Mouse (Mus musculus): ENCODE data around the gene Agap2. TPM values are rescaled to one million over a fixed set of nuclear protein-coding genes. Genes with fewer than 3 reads are reported as not detected.

Agap2 gene
- polyA plus RNA-seq, 1 experiment from 2014 or later, result 0.07 TPM

DNA sequence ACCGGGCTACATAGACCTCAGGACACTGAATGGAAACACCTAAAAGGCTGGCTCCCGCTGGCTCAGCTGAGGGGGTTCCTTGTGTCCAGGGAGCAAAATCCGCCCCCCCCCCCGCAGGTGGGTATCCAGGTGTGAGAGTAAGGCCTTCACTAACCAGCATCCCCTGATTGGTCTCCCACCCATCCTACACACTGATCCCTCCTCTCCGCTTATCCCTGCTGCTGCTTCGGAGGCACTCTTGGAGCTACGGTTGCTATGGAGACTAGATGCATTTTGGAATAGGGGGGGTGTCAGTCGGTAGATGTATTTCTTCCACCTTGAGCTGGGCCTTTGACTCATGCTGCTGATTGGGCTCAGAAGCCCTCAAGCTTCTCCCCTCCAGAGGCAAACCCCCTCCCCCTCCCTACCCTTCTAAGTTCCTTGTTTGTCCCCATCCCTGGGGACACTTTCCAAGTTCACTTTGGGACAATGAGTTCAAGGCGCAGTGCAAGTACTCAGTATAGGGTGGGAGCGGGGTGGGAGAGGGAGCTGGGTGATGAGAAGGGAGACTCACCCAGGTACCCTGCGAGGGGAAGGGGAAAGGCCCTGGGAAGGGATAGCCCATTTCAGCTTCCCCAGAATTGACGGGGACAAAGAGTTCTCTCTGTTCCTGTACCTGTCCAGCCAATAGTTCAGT, 3.1 kb downstream of the Agap2 start:
- 5% methylated on average over 11 of the region's 12 CpGs for WGBS
- ATAC-seq (ENCODE audit: low FRiP score, low TSS enrichment), result peak; percentile 7; the same call in 1 of the 2 replicates
- H3K9ac ChIP-seq (ENCODE audit: low read depth, low read length), result no peak overlapping the region

DNA sequence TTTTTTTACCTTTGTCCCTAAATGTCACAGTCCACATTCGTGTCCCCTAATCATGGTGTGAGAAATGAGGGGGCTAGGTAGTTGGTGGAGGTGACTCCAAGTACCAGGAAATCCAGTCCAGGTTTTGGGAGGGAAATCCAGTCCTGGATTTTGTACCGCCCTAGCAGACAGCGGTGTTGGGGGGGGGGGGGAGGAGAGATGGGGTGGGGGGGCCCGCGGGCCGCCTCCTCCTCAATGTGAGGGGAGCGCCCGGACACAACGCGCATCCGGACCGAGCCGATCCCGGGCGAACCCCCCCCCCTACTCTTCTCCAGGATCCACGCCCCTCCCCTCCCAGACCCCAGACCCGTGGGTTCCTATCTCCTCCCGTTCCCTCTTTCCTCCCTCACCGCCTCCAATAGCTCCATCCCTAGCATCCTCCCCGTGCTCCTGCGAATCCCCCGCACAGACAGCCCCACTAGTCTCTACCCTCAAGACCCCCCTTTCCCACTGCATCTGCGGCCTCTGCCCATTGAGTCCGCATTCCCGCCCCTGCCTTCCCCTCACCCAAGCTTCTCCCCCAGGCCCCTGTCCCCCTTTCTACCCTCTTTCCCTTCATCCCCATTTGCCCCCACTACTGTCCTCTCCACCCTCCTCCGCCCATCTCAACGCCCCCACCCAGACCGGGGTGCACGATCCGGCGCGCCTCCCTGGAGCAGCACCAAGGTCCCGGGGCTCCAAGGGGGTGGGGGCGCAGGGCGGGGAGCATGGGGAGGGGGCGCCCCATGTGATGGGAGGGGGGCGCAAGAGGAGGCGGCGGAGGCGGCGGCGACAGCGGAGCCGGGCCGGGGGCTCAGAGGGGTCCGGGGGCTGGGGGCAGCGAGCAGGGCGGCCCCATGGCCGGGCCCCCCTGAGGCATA, 3.8 kb downstream of the Agap2 start:
- Histone ChIP-seq H3K4me2 (replicated peaks; ENCODE audit: low read depth, low read length) (peak overlapping the region; percentile 96), H3K4me1 (ENCODE audit: control insufficient read depth, insufficient read depth, low read length) (peaks cover 28% of the 10 kb centered on the region), H3K9ac (ENCODE audit: low read depth, low read length) (peak overlapping the region; percentile 53), H3K27ac (ENCODE audit: low read depth, low read length) (no peak overlapping the region), H3K27me3 (ENCODE audit: control insufficient read depth, insufficient read depth, low read length) (peaks cover 76% of the 10 kb centered on the region), H3K9me3 (ENCODE audit: control insufficient read depth, low read length) (no peaks in the 10 kb centered on the region), H3K36me3 (ENCODE audit: control insufficient read depth, insufficient read depth, low read length) (no peaks in the 10 kb centered on the region), H3K4me3 (ENCODE audit: low read length) (peak overlapping the region; percentile 51)
- 1% methylated on average over 35 of the region's 49 CpGs for WGBS
- ATAC-seq (ENCODE audit: low FRiP score, low TSS enrichment), result peak; percentile 38

More for the DNA sequence above, 3.1 kb downstream of the Agap2 start:
- H3K9me3 ChIP-seq (ENCODE audit: control insufficient read depth, low read length), result no peaks in the 10 kb centered on the region
- H3K27ac ChIP-seq (ENCODE audit: low read depth, low read length), result no peak overlapping the region
- peak overlapping the region; percentile 51 for H3K4me3 ChIP-seq (ENCODE audit: low read length)
- H3K36me3 ChIP-seq (ENCODE audit: control insufficient read depth, insufficient read depth, low read length), result no peaks in the 10 kb centered on the region
- peaks cover 72% of the 10 kb centered on the region for H3K27me3 ChIP-seq (ENCODE audit: control insufficient read depth, insufficient read depth, low read length)
- H3K4me2 ChIP-seq (replicated peaks; ENCODE audit: low read depth, low read length), result peak overlapping the region; percentile 96
- peaks cover 28% of the 10 kb centered on the region for H3K4me1 ChIP-seq (ENCODE audit: control insufficient read depth, insufficient read depth, low read length)

DNA sequence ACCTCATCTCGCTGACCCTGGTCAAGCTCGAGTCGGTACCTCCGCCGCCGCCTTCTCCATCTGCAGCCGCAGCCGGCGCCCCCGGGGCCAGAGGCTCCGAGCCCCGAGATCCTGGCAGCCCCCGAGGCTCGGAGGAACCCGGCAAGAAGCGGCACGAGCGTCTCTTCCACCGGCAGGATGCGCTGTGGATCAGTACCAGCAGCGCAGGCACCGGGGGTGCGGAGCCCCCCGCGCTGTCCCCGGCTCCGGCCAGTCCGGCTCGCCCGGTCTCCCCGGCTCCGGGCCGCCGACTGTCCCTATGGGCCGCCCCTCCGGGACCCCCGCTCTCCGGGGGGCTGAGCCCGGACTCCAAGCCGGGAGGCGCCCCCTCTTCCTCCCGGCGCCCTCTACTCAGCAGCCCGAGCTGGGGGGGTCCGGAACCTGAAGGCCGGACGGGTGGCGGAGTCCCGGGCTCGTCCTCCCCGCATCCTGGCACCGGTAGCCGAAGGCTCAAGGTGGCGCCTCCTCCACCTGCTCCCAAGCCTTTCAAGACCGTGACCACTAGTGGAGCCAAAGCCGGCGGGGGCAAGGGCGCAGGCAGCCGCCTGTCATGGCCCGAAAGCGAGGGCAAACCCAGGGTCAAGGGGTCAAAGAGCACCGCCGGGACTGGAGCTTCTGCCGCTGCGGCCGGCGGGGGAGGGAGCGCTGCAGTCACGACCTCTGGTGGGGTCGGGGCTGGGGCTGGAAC, 4.7 kb downstream of the Agap2 start:
- H3K9me3 ChIP-seq (ENCODE audit: control insufficient read depth, low read length), result no peaks in the 10 kb centered on the region
- H3K27me3 ChIP-seq (ENCODE audit: control insufficient read depth, insufficient read depth, low read length), result peaks cover 76% of the 10 kb centered on the region
- H3K4me3 ChIP-seq (ENCODE audit: low read length), result peak overlapping the region; percentile 51
- no peaks in the 10 kb centered on the region for H3K36me3 ChIP-seq (ENCODE audit: control insufficient read depth, insufficient read depth, low read length)
- peaks cover 28% of the 10 kb centered on the region for H3K4me1 ChIP-seq (ENCODE audit: control insufficient read depth, insufficient read depth, low read length)
- H3K4me2 ChIP-seq (replicated peaks; ENCODE audit: low read depth, low read length), result peak overlapping the region; percentile 96
- peak overlapping the region; percentile 53 for H3K9ac ChIP-seq (ENCODE audit: low read depth, low read length)
- no peak overlapping the region for H3K27ac ChIP-seq (ENCODE audit: low read depth, low read length)
- 2% methylated on average over 58 of the region's 70 CpGs for WGBS
- ATAC-seq (ENCODE audit: low FRiP score, low TSS enrichment), result 0 out of 2 replicates have a peak, but pooled peaks have one; percentile 10

DNA sequence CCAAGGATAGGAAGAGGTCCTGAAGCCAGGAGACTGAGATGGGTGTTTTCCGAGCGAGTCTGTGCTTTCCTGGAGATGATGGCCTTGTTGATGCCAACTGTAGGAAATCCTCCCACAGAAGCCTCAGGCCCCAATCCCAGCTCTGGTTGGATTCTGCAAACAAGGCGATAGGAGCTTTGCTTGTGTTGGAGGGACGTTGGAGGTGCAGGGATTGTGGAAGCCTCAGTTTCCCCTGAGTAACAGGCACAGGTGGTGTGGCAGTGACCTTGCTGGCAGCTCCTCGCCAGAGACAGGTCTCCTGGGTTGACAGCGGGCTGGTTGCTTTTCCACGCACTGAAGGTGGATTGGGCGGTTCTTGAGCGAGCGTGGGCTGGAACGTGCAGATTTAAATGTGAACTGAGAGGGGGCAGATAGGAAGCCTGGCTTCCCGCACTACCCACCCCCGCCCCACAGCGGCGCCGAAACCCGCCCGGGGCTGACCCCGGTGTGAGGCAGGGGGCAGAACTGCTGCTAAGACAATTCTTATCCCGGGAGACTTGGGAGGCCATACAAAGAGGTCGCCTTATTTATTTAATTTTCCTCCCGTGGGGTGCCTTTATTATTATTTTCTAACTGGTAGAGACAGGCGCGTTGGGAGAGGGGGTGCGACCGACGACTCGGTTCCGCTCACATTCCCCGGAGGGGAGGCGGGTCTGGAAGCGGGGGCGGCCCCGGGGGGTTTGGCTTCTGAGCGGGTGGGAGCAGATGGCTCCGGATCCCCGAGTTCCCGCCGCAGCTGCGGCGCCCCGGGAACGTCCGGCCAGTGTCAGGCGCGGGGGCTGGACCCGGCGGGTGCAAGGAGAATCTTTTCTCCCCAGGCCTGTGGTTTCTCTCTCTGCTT, 6.1 kb downstream of the Agap2 start:
- Histone ChIP-seq H3K27me3 (ENCODE audit: control insufficient read depth, insufficient read depth, low read length) (peaks cover 72% of the 10 kb centered on the region), H3K4me3 (ENCODE audit: low read length) (peak overlapping the region; percentile 29), H3K36me3 (ENCODE audit: control insufficient read depth, insufficient read depth, low read length) (no peaks in the 10 kb centered on the region), H3K9ac (ENCODE audit: low read depth, low read length) (0 out of 2 replicates have a peak overlapping the region, but pooled peaks have one; percentile 13), H3K4me2 (replicated peaks; ENCODE audit: low read depth, low read length) (peak overlapping the region; percentile 48), H3K27ac (ENCODE audit: low read depth, low read length) (no peak overlapping the region), H3K4me1 (ENCODE audit: control insufficient read depth, insufficient read depth, low read length) (peaks cover 28% of the 10 kb centered on the region), H3K9me3 (ENCODE audit: control insufficient read depth, low read length) (no peaks in the 10 kb centered on the region)
- whole genome bisulfite sequencing, result 2% methylated on average over 48 of the region's 48 CpGs
- ATAC-seq (ENCODE audit: low FRiP score, low TSS enrichment), result no peak

DNA sequence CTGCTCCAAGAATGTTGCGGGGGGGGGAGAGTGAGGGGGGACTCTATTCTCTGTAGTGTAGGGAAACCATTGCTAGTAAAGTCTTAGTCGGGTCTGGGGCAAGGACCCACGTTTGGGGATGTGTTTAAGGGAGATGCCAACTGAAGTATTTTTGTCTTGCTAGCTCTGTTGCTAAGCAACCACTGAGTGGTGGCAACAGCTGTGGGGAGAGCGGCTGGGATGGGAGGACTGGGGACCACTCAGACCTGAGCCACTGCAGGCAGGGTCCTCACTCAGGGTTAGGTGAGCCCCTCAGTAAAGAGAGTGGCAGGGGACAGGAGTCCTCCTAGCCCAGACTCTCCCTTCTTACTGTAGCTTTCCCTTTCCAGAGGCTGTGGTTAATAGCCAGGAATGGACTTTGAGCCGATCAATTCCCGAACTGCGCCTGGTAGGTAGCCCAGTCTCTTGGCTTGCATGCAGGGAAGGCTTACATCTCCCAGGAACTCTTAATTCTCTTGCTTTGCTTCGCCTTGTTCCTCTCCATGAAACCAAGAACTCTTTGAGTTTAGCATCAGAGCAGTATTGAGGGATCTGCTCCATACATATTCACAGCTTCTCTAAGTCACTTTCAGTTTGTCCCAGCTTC, 7.0 kb downstream of the Agap2 start:
- ATAC-seq (ENCODE audit: low FRiP score, low TSS enrichment), result no peak
- Histone ChIP-seq H3K36me3 (ENCODE audit: control insufficient read depth, insufficient read depth, low read length) (no peaks in the 10 kb centered on the region), H3K4me1 (ENCODE audit: control insufficient read depth, insufficient read depth, low read length) (peaks cover 28% of the 10 kb centered on the region), H3K27me3 (ENCODE audit: control insufficient read depth, insufficient read depth, low read length) (peaks cover 63% of the 10 kb centered on the region), H3K9me3 (ENCODE audit: control insufficient read depth, low read length) (no peaks in the 10 kb centered on the region), H3K4me2 (replicated peaks; ENCODE audit: low read depth, low read length) (no peak overlapping the region), H3K27ac (ENCODE audit: low read depth, low read length) (no peak overlapping the region), H3K4me3 (ENCODE audit: low read length) (peak overlapping the region; percentile 29), H3K9ac (ENCODE audit: low read depth, low read length) (no peak overlapping the region; the same call in 1 of the 2 replicates)
- 28% methylated on average over 8 of the region's 8 CpGs for WGBS

DNA sequence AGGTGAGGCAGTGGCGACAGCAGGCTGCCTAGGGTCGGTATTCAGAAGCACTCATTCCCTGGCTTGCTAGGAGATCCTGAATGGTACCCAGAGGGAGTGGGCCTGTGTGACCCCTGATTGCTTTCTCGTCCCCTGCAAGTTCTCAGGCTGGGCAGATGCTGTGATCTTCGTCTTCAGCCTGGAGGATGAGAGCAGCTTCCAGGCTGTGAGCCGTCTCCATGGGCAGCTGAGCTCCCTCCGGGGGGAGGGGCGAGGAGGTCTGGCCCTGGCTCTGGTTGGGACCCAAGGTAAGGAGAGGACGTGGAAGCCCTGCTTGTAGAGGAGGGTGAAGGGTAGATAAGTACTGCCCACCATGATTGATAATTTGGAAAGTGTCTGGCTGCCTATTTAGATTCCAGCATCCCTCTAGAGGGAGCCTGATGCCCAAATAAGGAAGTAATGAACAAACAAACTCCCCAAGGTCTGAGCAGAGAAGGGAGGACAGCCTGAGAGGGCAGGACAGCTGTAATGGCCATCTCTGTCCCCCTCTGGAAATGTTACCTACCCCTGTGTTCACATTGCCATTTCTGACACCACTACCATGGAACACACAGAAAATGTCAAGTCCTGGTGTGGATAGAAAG, 8.3 kb downstream of the Agap2 start:
- Histone ChIP-seq H3K4me1 (ENCODE audit: control insufficient read depth, insufficient read depth, low read length) (peaks cover 25% of the 10 kb centered on the region), H3K27me3 (ENCODE audit: control insufficient read depth, insufficient read depth, low read length) (peaks cover 55% of the 10 kb centered on the region)

DNA sequence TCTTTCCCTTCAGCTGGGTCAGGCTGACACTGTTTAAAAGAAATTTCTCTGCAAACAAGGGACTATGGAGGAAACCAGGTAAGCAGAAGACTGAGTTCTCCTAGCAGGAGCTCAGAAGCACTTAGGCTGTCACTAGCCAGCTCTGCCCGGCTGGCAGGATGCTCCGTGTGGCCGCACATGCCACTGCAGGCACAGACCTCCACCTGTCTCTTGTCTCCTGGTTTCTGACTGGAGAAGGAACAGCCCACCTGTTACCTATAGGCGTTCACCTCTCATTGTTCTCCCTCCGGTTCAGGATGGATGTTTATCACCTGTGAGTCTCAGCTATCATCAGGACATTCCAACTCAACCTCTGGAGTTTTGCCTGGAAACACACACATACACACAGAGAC, 8.8 kb downstream of the Agap2 start:
- H3K27me3 ChIP-seq (ENCODE audit: control insufficient read depth, insufficient read depth, low read length), result peaks cover 51% of the 10 kb centered on the region
- H3K9ac ChIP-seq (ENCODE audit: low read depth, low read length), result no peak overlapping the region
- no peaks in the 10 kb centered on the region for H3K9me3 ChIP-seq (ENCODE audit: control insufficient read depth, low read length)
- WGBS, result 46% methylated on average over 5 of the region's 5 CpGs
- no peaks in the 10 kb centered on the region for H3K36me3 ChIP-seq (ENCODE audit: control insufficient read depth, insufficient read depth, low read length)
- no peak overlapping the region for H3K27ac ChIP-seq (ENCODE audit: low read depth, low read length)
- H3K4me2 ChIP-seq (replicated peaks; ENCODE audit: low read depth, low read length), result no peak overlapping the region
- no peak for ATAC-seq (ENCODE audit: low FRiP score, low TSS enrichment)
- H3K4me3 ChIP-seq (ENCODE audit: low read length), result no peak overlapping the region
- H3K4me1 ChIP-seq (ENCODE audit: control insufficient read depth, insufficient read depth, low read length), result peaks cover 24% of the 10 kb centered on the region

More for the DNA sequence above, 8.3 kb downstream of the Agap2 start:
- no peaks in the 10 kb centered on the region for H3K36me3 ChIP-seq (ENCODE audit: control insufficient read depth, insufficient read depth, low read length)
- no peak overlapping the region for H3K4me2 ChIP-seq (replicated peaks; ENCODE audit: low read depth, low read length)
- WGBS, result 26% methylated on average over 8 of the region's 8 CpGs
- H3K27ac ChIP-seq (ENCODE audit: low read depth, low read length), result no peak overlapping the region
- no peak overlapping the region for H3K4me3 ChIP-seq (ENCODE audit: low read length)
- H3K9ac ChIP-seq (ENCODE audit: low read depth, low read length), result no peak overlapping the region
- no peaks in the 10 kb centered on the region for H3K9me3 ChIP-seq (ENCODE audit: control insufficient read depth, low read length)
- ATAC-seq (ENCODE audit: low FRiP score, low TSS enrichment), result no peak
